In genomic region chr9:119948804-119949203, GRCm38 (mm10) we compare ENCODE assay signal across 29 mouse cellular contexts. TPM values are rescaled to one million over a fixed set of nuclear protein-coding genes. Genes with fewer than 3 reads are reported as not detected.
A peak's percentile ranks its signal among the peaks of the same experiment; 100 is the strongest.
DNase-seq lines count a peak whose midpoint lies in the region; ATAC-seq and TF ChIP-seq lines count a peak whose summit lies in the region.
"Had no signal": no experiment of that assay in that cellular context is flagged by ENCODE, and none has a peak within 500 bp of the region (broad histone marks: within the 10 kb centered on the region; RNA-seq: fewer than 3 reads in every experiment).

No protein-coding gene starts in this region.

- no peaks in the 10 kb centered on the region for H3K36me3 ChIP-seq in kidney, postnatal 0 days (ENCODE audit: insufficient read depth, low read length)
- no peaks in the 10 kb centered on the region for H3K36me3 ChIP-seq in forebrain, embryonic 10.5 days (replicated peaks)
- H3K36me3 ChIP-seq: forebrain, embryonic 12.5 days; G1E; hindbrain, embryonic 13.5 days; liver, embryonic 15.5 days; lung, embryonic 15.5 days; neural tube, embryonic 12.5 days had no signal

- 0 out of 2 replicates have a peak overlapping the region, but pooled peaks have one; percentile 31 for H3K9ac ChIP-seq in kidney, postnatal 0 days (ENCODE audit: low read depth, low read length)
- H3K9ac ChIP-seq: forebrain, embryonic 12.5 days; hindbrain, embryonic 13.5 days; liver, embryonic 15.5 days; lung, embryonic 15.5 days; neural tube, embryonic 12.5 days had no signal

- H3K9me3 ChIP-seq in kidney, postnatal 0 days (replicated peaks; ENCODE audit: low read length) = no peaks in the 10 kb centered on the region
- no peaks in the 10 kb centered on the region for H3K9me3 ChIP-seq in forebrain, embryonic 10.5 days
- H3K9me3 ChIP-seq: forebrain, embryonic 12.5 days; G1E; hindbrain, embryonic 13.5 days; liver, embryonic 15.5 days; lung, embryonic 15.5 days; neural tube, embryonic 12.5 days had no signal

- H3K4me3 ChIP-seq in kidney, postnatal 0 days (replicated peaks; ENCODE audit: low read depth, low read length) = no peak overlapping the region
- no peak overlapping the region for H3K4me3 ChIP-seq in forebrain, embryonic 10.5 days
- H3K4me3 ChIP-seq: erythroblast, embryonic 14.5 days; forebrain, embryonic 12.5 days; hindbrain, embryonic 13.5 days; liver, embryonic 15.5 days; lung, embryonic 15.5 days; myocyte; neural tube, embryonic 12.5 days had no signal

- no peak for TF ChIP-seq CTCF in kidney, postnatal 0 days (IDR thresholded peaks at IDR 0.05; ENCODE audit: low read depth)

- H3K27ac ChIP-seq in kidney, postnatal 0 days = no peak overlapping the region
- H3K27ac ChIP-seq in forebrain, embryonic 10.5 days = no peak overlapping the region
- H3K27ac ChIP-seq: forebrain, embryonic 12.5 days; hindbrain, embryonic 13.5 days; liver, embryonic 15.5 days; lung, embryonic 15.5 days; neural tube, embryonic 12.5 days had no signal

- no peaks in the 10 kb centered on the region for H3K4me1 ChIP-seq in kidney, postnatal 0 days (replicated peaks; ENCODE audit: insufficient read depth, low read length)
- no peaks in the 10 kb centered on the region for H3K4me1 ChIP-seq in forebrain, embryonic 10.5 days
- H3K4me1 ChIP-seq: forebrain, embryonic 12.5 days; liver, embryonic 15.5 days; neural tube, embryonic 12.5 days had no signal

- no peaks in the 10 kb centered on the region for H3K27me3 ChIP-seq in kidney, postnatal 0 days (ENCODE audit: insufficient read depth, low read length)
- H3K27me3 ChIP-seq in forebrain, embryonic 10.5 days (ENCODE audit: poor library complexity, severe bottlenecking) = no peaks in the 10 kb centered on the region
- H3K27me3 ChIP-seq: forebrain, embryonic 12.5 days; hindbrain, embryonic 13.5 days; liver, embryonic 15.5 days; lung, embryonic 15.5 days; neural tube, embryonic 12.5 days; Patski had no signal

- no peak for ATAC-seq in kidney, postnatal 0 days (replicated peaks; ENCODE audit: low FRiP score, low read depth)
- ATAC-seq in common myeloid progenitor, adult 5-6 weeks (replicated peaks; ENCODE audit: low read depth, poor library complexity, severe bottlenecking) = peak; percentile 84
- ATAC-seq in monocyte, adult 5-6 weeks (replicated peaks; ENCODE audit: insufficient number of reproducible peaks, low FRiP score, low TSS enrichment, poor library complexity, severe bottlenecking) = 0 out of 2 replicates have a peak, but pooled peaks have one; percentile 44
- ATAC-seq: intestine, postnatal 0 days; midbrain, embryonic 16.5 days; Patski had no signal

- DNase-seq in kidney, postnatal 0 days (ENCODE audit: low spot score) = peak; percentile 25
- DNase-seq in kidney, postnatal 14 days = no peak
- peak; percentile 31 to 53 for DNase-seq in lung, postnatal 4 days
- no peak for DNase-seq in lung, postnatal 14 days
- no peak for DNase-seq in forebrain, embryonic 10.5 days (ENCODE audit: extremely low spot score, low spot score)
- DNase-seq: adrenal gland, postnatal 14 days; cerebellum, adult 18-20 months; cerebellum, postnatal 10 days; gastrocnemius, postnatal 10 days; heart, postnatal 14 days; kidney, adult 9 months; layer of hippocampus, adult 9-11 months; right cerebral cortex, adult 18-20 months; right cerebral cortex, postnatal 4 days; thymus, postnatal 4 days had no signal

- no peak overlapping the region for H3K4me2 ChIP-seq in kidney, postnatal 0 days (ENCODE audit: low read length)
- H3K4me2 ChIP-seq: forebrain, embryonic 12.5 days; hindbrain, embryonic 13.5 days; liver, embryonic 15.5 days; lung, embryonic 15.5 days; neural tube, embryonic 12.5 days had no signal

- 22% methylated on average over 3 of the region's 3 CpGs for WGBS in kidney, postnatal 0 days
- 74% methylated on average over 3 of the region's 3 CpGs for WGBS in forebrain, embryonic 10.5 days

RNA-seq across cellular contexts. Expression of gene Ttc21a, which starts 11.4 kb away (rescaled TPM):
- polyA plus RNA-seq in kidney, postnatal 0 days (2015; fragmentation: Nextera tagmentation; extraction: Ambion mirVana) = 0.03 and 0.06 TPM in 2 replicates
- 0.15 and 0.46 TPM in 2 replicates for total RNA-seq in common myeloid progenitor, adult 5-6 weeks (2017)
- total RNA-seq in monocyte, adult 5-6 weeks (2017) = not detected in 3 replicates
- polyA plus RNA-seq in forebrain, embryonic 10.5 days (2016; fragmentation: Nextera tagmentation; extraction: Ambion mirVana) = 0.31 and 0.42 TPM in 2 replicates
- total RNA-seq: liver, adult 2 months had no signal
- polyA plus RNA-seq: erythroblast, embryonic 14.5 days; intestine, postnatal 0 days; liver, adult 2 months had no signal

RNA-seq across cellular contexts. Expression of gene Gorasp1, which starts 11.4 kb away (rescaled TPM):
- polyA plus RNA-seq in kidney, postnatal 0 days (2015; fragmentation: Nextera tagmentation; extraction: Ambion mirVana) = 18.3 and 19.1 TPM in 2 replicates
- 6.3 and 11.6 TPM in 2 replicates for total RNA-seq in common myeloid progenitor, adult 5-6 weeks (2017)
- 1.2 to 1.9 TPM (median 1.8 TPM) in 3 replicates for total RNA-seq in monocyte, adult 5-6 weeks (2017)
- 29.9 and 30.4 TPM in 2 replicates for polyA plus RNA-seq in forebrain, embryonic 10.5 days (2016; fragmentation: Nextera tagmentation; extraction: Ambion mirVana)

RNA-seq across cellular contexts. Expression of gene Csrnp1, which starts 35.7 kb away (rescaled TPM):
- 4.8 and 7.8 TPM in 2 replicates for polyA plus RNA-seq in kidney, postnatal 0 days (2015; fragmentation: Nextera tagmentation; extraction: Ambion mirVana)
- total RNA-seq in common myeloid progenitor, adult 5-6 weeks (2017) = 11.9 and 16.9 TPM in 2 replicates
- total RNA-seq in monocyte, adult 5-6 weeks (2017) = 46.8 to 67.3 TPM (median 52.6 TPM) in 3 replicates
- 3.3 and 4.2 TPM in 2 replicates for polyA plus RNA-seq in forebrain, embryonic 10.5 days (2016; fragmentation: Nextera tagmentation; extraction: Ambion mirVana)

RNA-seq across cellular contexts. Expression of gene Wdr48, which starts 54.1 kb away (rescaled TPM):
- polyA plus RNA-seq in kidney, postnatal 0 days (2015; fragmentation: Nextera tagmentation; extraction: Ambion mirVana) = 30.8 and 31.1 TPM in 2 replicates
- total RNA-seq in common myeloid progenitor, adult 5-6 weeks (2017) = 44.2 and 46.8 TPM in 2 replicates
- total RNA-seq in monocyte, adult 5-6 weeks (2017) = 34.3 to 58.8 TPM (median 53.3 TPM) in 3 replicates
- polyA plus RNA-seq in forebrain, embryonic 10.5 days (2016; fragmentation: Nextera tagmentation; extraction: Ambion mirVana) = 71.6 and 74.4 TPM in 2 replicates

Comparison
In these comparisons a context has a peak if more than half of its experiments do, and no peak if none do; other contexts are left out.
1. DNase-seq: peak in kidney, postnatal 0 days (single experiment) and lung, postnatal 4 days (2 of 2); none in kidney, postnatal 14 days (single experiment), lung, postnatal 14 days (single experiment) and forebrain, embryonic 10.5 days (single experiment).